Mouse (Mus musculus) A20 (cell line): Measurements from ENCODE around the gene Pdcd6ip.
"Not testable (repeated sequence)": the region's sequence is repeated elsewhere in the genome, so short reads cannot be mapped to it uniquely, and the experiment has no call there.

Experiments used
- DNase-seq: peaks from one replicate; pipeline ENCODE4 v3.0.0-alpha.2; 2011; ENCODE audit warnings: low read depth, low spot score

Pdcd6ip gene

GRCm38 (mm10) chr9:113707481-113708360, at the start of gene Pdcd6ip:
TSS of gene Pdcd6ip (minus strand) at chr9:113708259.
- peak; percentile 94 for DNase-seq

DNA sequence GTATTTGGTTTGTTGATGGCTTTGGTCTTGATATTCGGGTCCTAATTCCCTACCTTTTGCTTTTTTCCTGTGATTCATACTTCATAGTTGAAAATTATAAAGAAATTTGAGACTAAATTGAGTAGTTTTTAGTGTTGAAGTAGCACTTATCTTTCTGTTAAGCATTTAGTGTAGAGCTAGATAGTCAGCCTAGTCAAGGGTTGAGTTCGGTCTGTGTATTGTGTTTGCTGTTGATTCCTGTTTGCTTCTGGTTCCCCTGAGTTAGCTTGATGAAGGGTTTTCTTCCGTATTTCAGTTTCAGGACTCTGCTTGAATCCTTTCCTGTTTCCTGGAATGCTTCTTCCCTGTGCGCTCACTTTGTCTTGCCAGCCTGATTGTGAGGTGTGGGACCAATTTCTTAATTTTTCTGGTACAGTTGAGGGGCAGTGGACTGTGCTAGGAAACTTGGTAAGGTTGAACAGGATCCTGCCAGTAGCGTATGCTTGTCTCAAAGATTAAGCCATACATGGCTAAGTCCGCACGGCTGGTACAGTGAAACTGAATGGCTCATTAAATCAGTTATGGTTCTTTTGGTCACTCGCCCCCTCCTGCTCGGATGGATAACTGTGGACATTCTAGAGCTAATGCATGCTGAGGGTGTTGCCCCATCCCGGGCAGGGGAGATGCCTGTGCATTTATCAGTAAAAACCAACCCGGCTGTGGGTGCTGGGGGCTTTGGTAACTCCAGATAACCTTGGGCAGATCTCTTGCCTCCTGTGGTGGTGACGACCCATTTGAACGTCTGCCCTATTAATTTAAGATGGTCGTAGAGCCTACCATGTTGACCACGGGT, 48.0 kb upstream of the Pdcd6ip start:
- no peak for DNase-seq

- no peak for DNase-seq
These were observed 41.3 kb upstream of the Pdcd6ip start for GRCm38 (mm10) chr9:113749356-113749755.

DNA sequence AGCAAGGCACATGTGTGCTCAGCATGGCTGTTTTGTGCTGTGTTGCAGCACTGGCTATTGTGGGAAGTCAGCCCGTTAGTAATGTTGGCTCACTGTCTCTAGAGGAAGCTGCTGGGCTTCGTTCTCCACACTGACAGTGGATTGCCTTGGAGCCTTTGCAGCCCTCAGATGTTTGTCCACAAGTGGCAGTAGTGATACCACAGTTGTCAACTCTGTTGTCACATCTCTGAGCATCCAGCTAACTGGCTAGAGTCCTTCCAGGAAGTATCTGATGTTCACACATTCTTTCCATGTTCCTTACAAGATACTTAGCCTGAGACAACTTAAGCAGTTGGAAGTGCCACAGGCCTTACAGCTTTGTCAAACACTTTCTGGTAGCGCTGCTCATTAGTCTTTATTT, 35.2 kb upstream of the Pdcd6ip start:
- peak; percentile 69 for DNase-seq

- DNase-seq = peak; percentile 70
These were observed 34.3 kb upstream of the Pdcd6ip start for GRCm38 (mm10) chr9:113742361-113742794.

DNA sequence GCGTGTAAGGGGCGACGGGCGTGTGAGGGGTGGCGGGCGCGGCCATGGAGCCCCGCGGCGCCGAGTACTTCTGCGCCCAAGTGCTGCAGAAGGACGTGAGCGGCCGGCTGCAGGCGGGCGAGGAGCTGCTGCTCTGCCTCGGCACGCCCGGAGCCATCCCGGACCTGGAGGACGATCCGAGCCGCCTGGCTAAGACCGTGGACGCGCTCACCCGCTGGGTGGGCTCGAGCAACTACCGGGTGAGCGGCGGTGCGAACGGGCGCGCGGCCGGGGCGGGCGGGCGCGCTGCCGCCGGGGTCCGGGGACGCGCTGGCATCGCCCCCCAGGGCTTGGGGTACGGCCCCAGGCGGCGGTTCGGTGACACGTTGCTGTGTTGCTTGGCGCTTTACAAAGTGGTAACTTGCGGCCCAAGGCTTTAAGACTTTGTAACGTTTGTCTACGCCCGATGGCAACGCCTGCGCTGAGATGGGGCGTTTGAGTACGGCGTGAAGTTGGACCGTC, 33.6 kb upstream of the Pdcd6ip start:
- DNase-seq = peak; percentile 85

- DNase-seq = peak; percentile 94
These were observed 33.1 kb upstream of the Pdcd6ip start, which contains the start of gene Clasp2 for GRCm38 (mm10) chr9:113741108-113741636. TSS of gene Clasp2 (plus strand) at chr9:113741473.

- no peak for DNase-seq
These were observed 30.9 kb upstream of the Pdcd6ip start for GRCm38 (mm10) chr9:113738941-113739340.

GRCm38 (mm10) chr9:113738021-113738420, 30.0 kb upstream of the Pdcd6ip start:
- no peak for DNase-seq

DNA sequence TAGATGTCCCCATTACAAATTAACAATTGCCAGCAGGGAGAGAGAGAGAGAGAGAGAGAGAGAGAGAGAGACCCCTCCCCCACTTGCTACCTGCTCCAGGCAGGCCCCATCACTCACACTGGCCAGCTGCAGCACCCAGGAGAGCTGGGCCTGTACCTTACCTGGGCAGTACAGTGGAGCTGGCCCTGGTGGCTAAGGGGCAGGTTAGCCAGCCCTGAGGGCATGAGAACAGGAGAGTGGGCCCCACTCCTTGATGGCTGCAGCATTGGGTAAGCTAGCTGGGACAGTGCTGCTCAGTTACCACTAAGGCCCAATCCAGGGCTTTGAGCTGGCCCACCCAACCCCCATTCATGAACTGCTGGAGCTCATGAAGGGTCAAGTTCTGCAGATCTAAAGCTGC, 27.9 kb upstream of the Pdcd6ip start:
- no peak for DNase-seq

- DNase-seq = no peak
These were observed 23.5 kb upstream of the Pdcd6ip start for GRCm38 (mm10) chr9:113731540-113731939.

- DNase-seq = no peak
These were observed 19.1 kb upstream of the Pdcd6ip start for GRCm38 (mm10) chr9:113726991-113727680.

DNA sequence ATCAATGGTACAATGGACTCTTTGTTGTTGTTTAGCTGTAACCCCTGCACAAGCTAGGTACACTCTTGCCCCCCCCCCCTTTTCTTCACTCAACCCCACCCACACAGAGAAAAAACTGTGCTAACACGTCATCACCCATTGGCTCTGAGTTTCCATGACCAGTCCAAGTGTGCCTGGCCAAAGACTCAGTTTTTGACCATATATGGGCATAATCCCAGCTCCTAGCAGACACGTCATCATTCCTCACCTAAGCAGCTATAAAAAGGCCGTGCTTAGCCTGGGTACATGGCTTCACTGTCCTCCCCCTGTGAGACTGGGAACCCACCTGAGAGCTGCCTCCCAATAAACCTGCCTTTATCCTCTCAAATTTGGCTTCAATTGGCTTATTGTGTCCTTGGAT, 18.1 kb upstream of the Pdcd6ip start:
- no peak for DNase-seq

GRCm38 (mm10) chr9:113725609-113726008, 17.6 kb upstream of the Pdcd6ip start:
- not testable (repeated sequence) for DNase-seq

DNA sequence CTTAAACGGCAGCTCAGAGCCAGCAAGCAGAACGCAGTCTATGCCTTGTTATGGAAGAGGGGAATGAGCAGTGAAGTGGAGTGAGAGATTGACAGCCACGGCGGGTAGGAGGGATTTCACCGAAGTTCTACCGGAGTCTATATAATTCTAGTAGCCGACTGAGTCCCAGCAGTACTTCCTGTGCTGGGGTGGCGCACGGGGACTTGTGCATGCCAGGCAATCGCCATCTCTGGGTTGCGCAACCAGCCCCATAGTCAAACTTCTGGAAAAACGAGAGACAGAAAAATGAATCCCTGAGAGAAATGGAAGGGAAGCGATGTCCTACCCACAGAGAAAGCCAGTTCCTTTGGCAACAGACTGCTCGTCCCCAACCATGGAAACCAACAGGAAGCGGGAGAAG, 16.6 kb upstream of the Pdcd6ip start:
- no peak for DNase-seq

DNA sequence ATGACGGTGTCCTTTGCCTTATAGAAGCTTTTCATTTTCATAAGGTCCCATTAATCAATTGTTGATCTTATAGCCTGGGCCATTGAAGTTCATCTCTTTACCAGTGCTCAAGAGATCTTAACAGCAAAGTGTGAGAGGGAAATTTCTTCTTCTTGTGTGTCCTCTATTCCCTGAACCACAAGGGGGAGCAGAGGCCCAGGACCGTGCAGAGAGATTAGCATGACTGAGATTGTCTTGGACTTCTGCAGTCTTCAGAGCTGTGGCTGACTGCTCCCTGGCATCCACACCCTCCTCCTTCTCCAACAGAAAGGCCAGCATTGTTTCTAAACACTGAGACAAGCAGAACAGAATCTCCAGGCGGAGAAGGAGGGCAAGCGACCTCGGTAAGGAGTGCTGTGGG, 11.0 kb upstream of the Pdcd6ip start:
- peak; percentile 43 for DNase-seq

DNA sequence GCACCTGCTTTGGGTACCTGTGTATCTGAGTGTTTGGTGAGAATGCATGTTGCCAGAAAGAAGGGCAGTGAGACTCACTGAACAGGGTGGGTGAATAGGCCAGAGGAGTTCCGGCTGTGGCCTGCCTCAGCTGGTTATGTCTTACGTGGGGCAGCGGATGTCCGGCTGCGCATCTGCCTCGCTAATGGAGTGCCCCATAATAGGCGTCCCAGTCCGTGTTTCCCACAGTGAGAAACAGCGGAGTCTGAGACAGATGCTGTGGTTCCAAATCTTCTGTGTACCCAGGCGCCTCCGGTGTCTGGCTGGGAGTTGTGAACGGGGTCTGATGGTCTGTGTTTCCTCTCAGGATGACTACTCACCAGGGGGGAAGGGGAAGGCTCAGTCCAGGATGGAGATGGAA, 2.8 kb upstream of the Pdcd6ip start:
- DNase-seq = no peak

- DNase-seq = peak; percentile 78
These were observed 562 bp upstream of the Pdcd6ip start for GRCm38 (mm10) chr9:113708361-113709280.

- DNase-seq = peak; percentile 12
These were observed 1.2 kb downstream of the Pdcd6ip start for GRCm38 (mm10) chr9:113706841-113707240.

- DNase-seq = no peak
These were observed 2.0 kb downstream of the Pdcd6ip start for GRCm38 (mm10) chr9:113706108-113706507.
